Mouse (Mus musculus) midbrain, embryonic 13.5 days (tissue): ENCODE results near the gene Mmp11. TPM values are rescaled to one million over a fixed set of nuclear protein-coding genes. Genes with fewer than 3 reads are reported as not detected.

ENCODE experiments used
- polyA plus RNA-seq: library from polyadenylated mRNA; unstranded; fragments of >200 nt; fragmentation: Nextera tagmentation; extraction: Ambion mirVana; gene quantifications from 2 replicates; pipeline ENCODE4 v1.2.1, GENCODE M21; 2015

Gene Mmp11
- polyA plus RNA-seq, 1 experiment from 2014 or later: 29.5 TPM

Other genes with a start within 250 kb of the Mmp11 start
- 36.0 and 39.7 TPM in 2 replicates for gene Cabin1, start 172.2 kb downstream of the Mmp11 start, polyA plus RNA-seq
- 83.7 and 87.8 TPM in 2 replicates for gene Ddt, start 163.1 kb downstream of the Mmp11 start, polyA plus RNA-seq
- gene Gm20441, start 155.5 kb downstream of the Mmp11 start, polyA plus RNA-seq: not detected in 2 replicates
- gene Gstt3, start 155.1 kb downstream of the Mmp11 start, polyA plus RNA-seq: 0.30 and 0.61 TPM in 2 replicates
- 4.8 and 5.5 TPM in 2 replicates for gene Gstt1, start 137.9 kb downstream of the Mmp11 start, polyA plus RNA-seq
- not detected in 2 replicates for gene Gstt4, start 114.0 kb downstream of the Mmp11 start, polyA plus RNA-seq
- 5.8 and 5.9 TPM in 2 replicates for gene Gstt2, start 99.1 kb downstream of the Mmp11 start, polyA plus RNA-seq
- 1,337 and 1,364 TPM in 2 replicates for gene Mif, start 76.3 kb downstream of the Mmp11 start, polyA plus RNA-seq
- 1.9 and 2.1 TPM in 2 replicates for gene Derl3, start 43.1 kb downstream of the Mmp11 start, polyA plus RNA-seq
- gene Smarcb1, start 14.9 kb downstream of the Mmp11 start, polyA plus RNA-seq: 323 and 327 TPM in 2 replicates
- 15.1 and 17.1 TPM in 2 replicates for gene Chchd10, start 3.4 kb downstream of the Mmp11 start, polyA plus RNA-seq
- gene Gm867, start 4.2 kb upstream of the Mmp11 start, polyA plus RNA-seq: 0.35 TPM in 1 of 2 replicates, not detected in the other
- gene Vpreb3, start 6.6 kb upstream of the Mmp11 start, polyA plus RNA-seq: 0.58 and 0.73 TPM in 2 replicates
- 0.07 TPM in 1 of 2 replicates, not detected in the other for gene Gm5134, start 18.0 kb upstream of the Mmp11 start, polyA plus RNA-seq
- gene Zfp280b, start 96.2 kb upstream of the Mmp11 start, polyA plus RNA-seq: 14.1 and 14.9 TPM in 2 replicates
- gene Slc5a4b, start 174.5 kb upstream of the Mmp11 start, polyA plus RNA-seq: not detected in 2 replicates
- gene Slc5a4a, start 211.0 kb upstream of the Mmp11 start, polyA plus RNA-seq: 0.09 and 0.13 TPM in 2 replicates